Mouse (Mus musculus) hematopoietic stem cell, adult 5-6 weeks (primary cell): ENCODE measurements at regions not wholly inside any gene's neighbourhood (a gene's known extent, or its start where the extent isn't known, plus 50 kb on each side); places are given as distances from the start of the nearest gene placed in this dataset.
A peak's percentile ranks its signal among the peaks of the same experiment; 100 is the strongest.

ENCODE experiments used
- ATAC-seq, 2 experiments: fragments of 125-278 bp in 1 of 2; replicated peaks in 1 of 2; 2 replicates each; pipeline ENCODE4 v1.8.0; 2016 to 2017; ENCODE audit warnings: inconsistent platforms in 2 of 2, mild to moderate bottlenecking in 2 of 2, moderate number of reproducible peaks in 2 of 2, low read depth in 1 of 2, moderate TSS enrichment in 1 of 2; ENCODE audit not compliant: low FRiP score in 2 of 2, poor library complexity in 2 of 2, severe bottlenecking in 2 of 2, insufficient read depth in 1 of 2, low TSS enrichment in 1 of 2

GRCm38 (mm10) chr6:116767738-116768522 lies 51.2 kb upstream of the Tmem72 start:
- ATAC-seq = peak; percentile 69 to 71; a peak in 3 of 4 replicates

- peak; percentile 32 to 39; a peak in 1 of 4 replicates for ATAC-seq
Observed at GRCm38 (mm10) chr6:116774954-116775675, 58.4 kb upstream of the Tmem72 start.

- ATAC-seq = no peak
Observed at GRCm38 (mm10) chr6:116786553-116787335, 70.0 kb upstream of the Tmem72 start.

- no peak for ATAC-seq
Observed at GRCm38 (mm10) chr6:116793321-116793960, 76.7 kb upstream of the Tmem72 start.

- no peak for ATAC-seq
Observed at GRCm38 (mm10) chr6:116793961-116794336, 77.2 kb upstream of the Tmem72 start.

GRCm38 (mm10) chr6:116821215-116821912 lies 104.7 kb upstream of the Tmem72 start:
- ATAC-seq = no peak

GRCm38 (mm10) chr6:116822605-116823004 lies 105.9 kb upstream of the Tmem72 start:
- no peak for ATAC-seq

- ATAC-seq = no peak
Observed at GRCm38 (mm10) chr6:116825628-116826027, 108.9 kb upstream of the Tmem72 start.

- ATAC-seq = no peak
Observed at GRCm38 (mm10) chr6:116829341-116829740, 112.6 kb upstream of the Tmem72 start.

- ATAC-seq = no peak
Observed at GRCm38 (mm10) chr6:116845990-116846862, 129.5 kb upstream of the Tmem72 start.

- no peak for ATAC-seq
Observed at GRCm38 (mm10) chr6:116848538-116849093, 131.9 kb upstream of the Tmem72 start.

- ATAC-seq = no peak
Observed at GRCm38 (mm10) chr6:116854029-116854428, 137.3 kb upstream of the Tmem72 start.

GRCm38 (mm10) chr6:116856093-116856492 lies 139.4 kb upstream of the Tmem72 start:
- ATAC-seq = no peak

GRCm38 (mm10) chr6:116856917-116857491 lies 140.3 kb upstream of the Tmem72 start:
- ATAC-seq = no peak

GRCm38 (mm10) chr6:116863130-116863529 lies 146.4 kb upstream of the Tmem72 start:
- ATAC-seq = no peak

GRCm38 (mm10) chr6:116863626-116864025 lies 146.9 kb upstream of the Tmem72 start:
- ATAC-seq = no peak
